Mouse (Mus musculus) megakaryocyte, embryonic 14.5 days (primary cell): Measurements from ENCODE around the gene Abhd8.
"Not testable (repeated sequence)": the region's sequence is repeated elsewhere in the genome, so short reads cannot be mapped to it uniquely, and the experiment has no call there.

Experiments
- FLI1 ChIP-seq: IDR thresholded peaks from 2 replicates; pipeline ENCODE4 v1.6.1; 2012; ENCODE audit warnings: low read length, inconsistent platforms, mixed read lengths
- GATA1 ChIP-seq: IDR thresholded peaks from 3 replicates; pipeline ENCODE4 v1.6.1; 2012; ENCODE audit warnings: mixed read lengths, low read length, inconsistent platforms, borderline replicate concordance

DNA sequence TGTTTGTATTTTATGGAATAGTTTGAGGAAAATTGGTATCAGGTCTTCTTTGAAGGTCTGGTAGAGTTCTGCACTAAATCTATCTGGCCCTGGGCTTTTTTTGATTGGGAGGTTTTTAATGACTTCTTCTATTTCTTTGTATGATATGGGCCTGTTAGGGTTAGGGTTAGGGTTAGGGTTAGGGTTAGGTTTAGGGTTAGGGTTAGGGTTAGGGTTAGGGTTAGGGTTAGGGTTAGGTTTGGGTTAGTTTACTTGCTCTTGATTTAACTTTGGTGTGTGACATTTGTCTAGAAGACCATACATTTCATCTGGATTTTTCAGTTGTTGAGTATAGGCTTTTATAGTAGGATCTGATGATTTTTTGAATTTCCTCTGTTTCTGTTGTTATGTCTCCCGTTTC lies 30.5 kb downstream of the Abhd8 start:
- not testable (repeated sequence) for TF ChIP-seq GATA1, FLI1
